Mouse (Mus musculus) kidney, adult 2 months (tissue): ENCODE data around the gene Krt35. TPM values are rescaled to one million over a fixed set of nuclear protein-coding genes. Genes with fewer than 3 reads are reported as not detected.
A peak's percentile ranks its signal among the peaks of the same experiment; 100 is the strongest.

Experiments used
- DNase-seq: peaks from one replicate; pipeline ENCODE4 v3.0.0; 2021
- H3K27ac ChIP-seq: fragments of 200-500 bp; 2 replicates; pipeline ENCODE4 v1.5.1; 2012; ENCODE audit warnings: low read depth, low read length, control low read depth, inconsistent platforms; ENCODE audit not compliant: insufficient read depth
- H3K27me3 ChIP-seq: fragments of 200-500 bp; replicated peaks from 2 replicates; pipeline ENCODE4 v1.6.1; 2012; ENCODE audit warnings: mild to moderate bottlenecking, moderate library complexity, low read length, inconsistent platforms; ENCODE audit not compliant: control insufficient read depth, insufficient read depth
- H3K36me3 ChIP-seq: fragments of 200-500 bp; 2 replicates; pipeline ENCODE4 v1.6.1; 2012; ENCODE audit warnings: mild to moderate bottlenecking, moderate library complexity, low read length, inconsistent platforms; ENCODE audit not compliant: control insufficient read depth, insufficient read depth
- H3K4me1 ChIP-seq: fragments of 200-500 bp; 2 replicates; pipeline ENCODE4 v1.6.1; 2011; ENCODE audit warnings: low read length; ENCODE audit not compliant: control insufficient read depth, insufficient read depth
- H3K4me3 ChIP-seq: fragments of 200-500 bp; 2 replicates; pipeline ENCODE4 v1.5.1; 2011; ENCODE audit warnings: mild to moderate bottlenecking, low read depth, low read length, control low read depth; ENCODE audit not compliant: insufficient read depth
- CTCF ChIP-seq: fragments of 200-500 bp; conservative IDR thresholded peaks from 2 replicates; pipeline ENCODE4 v1.5.1; 2011; ENCODE audit warnings: low read depth, mild to moderate bottlenecking, control low read depth, low read length, moderate library complexity, mixed read lengths; ENCODE audit not compliant: insufficient read depth, insufficient read length
- POLR2A ChIP-seq: fragments of 200-500 bp; IDR thresholded peaks from one replicate; pipeline ENCODE4 v1.6.1; 2011; ENCODE audit warnings: low read depth, low read length, control low read depth
- WGBS: fragments of 180-500 bp; shearing (Covaris S2); methylation state at CpG from one replicate; pipeline ENCODE4 v1.1.7; 2018; 5-methylcytosine and 5-hydroxymethylcytosine counted together
- polyA plus RNA-seq: library from polyadenylated mRNA; depleted of rRNA; stranded (reverse); fragments of >200 nt; gene quantifications from 2 replicates; pipeline ENCODE4 v1.2.3, GENCODE M21; 2012; rRNA removed

The Krt35 gene
- not detected in 2 replicates for polyA plus RNA-seq

DNA sequence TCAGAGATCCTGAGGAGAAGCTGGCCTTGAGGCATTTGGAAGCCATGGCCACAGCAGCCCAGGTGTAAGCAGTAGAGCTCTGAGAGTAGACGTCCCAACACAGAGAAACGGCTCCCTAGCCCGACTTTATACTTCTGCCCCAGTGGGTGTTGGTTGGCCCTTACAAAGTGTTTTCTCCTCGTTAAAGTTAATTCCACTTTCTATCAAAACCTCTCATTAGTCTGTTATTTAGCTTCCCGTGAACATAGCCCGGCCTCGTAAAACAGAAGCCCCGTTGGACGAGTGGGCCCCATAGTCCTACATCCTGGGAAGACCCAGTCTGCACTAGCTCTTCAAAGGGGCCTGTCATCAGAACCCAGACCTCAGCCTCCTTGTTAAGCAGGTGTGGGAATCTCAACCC, at the start of gene Krt35:
Gene Krt35 (minus strand): TSS at position 101 of the 400 bp plus-strand sequence.
- no peaks in the 10 kb centered on the region for H3K4me1 ChIP-seq
- 70% methylated on average over 9 of the region's 9 CpGs for WGBS
- no peak for TF ChIP-seq POLR2A
- no peak for TF ChIP-seq CTCF

DNA sequence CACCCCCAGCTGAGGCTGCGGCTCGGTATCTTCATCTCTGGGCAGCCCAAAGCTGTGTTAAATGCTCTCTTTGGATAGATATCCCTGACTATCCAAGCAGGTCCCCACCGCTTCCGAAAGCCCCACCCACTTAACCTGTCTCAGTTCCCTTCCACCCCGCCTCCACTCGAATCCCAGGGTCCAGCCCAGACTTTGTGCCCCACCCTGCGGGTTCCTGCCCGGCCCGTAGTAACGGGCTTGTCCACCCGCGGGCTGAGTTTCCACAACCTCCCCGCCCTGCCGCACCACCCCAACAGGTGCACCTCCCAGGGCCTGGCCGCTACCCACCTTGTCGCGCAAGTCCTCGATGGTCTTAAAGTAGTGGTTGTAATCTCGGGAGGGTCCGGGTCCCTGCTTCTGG, 49.1 kb upstream of the Krt35 start:
- TF ChIP-seq POLR2A (no peak), CTCF (no peak)
- no peaks in the 10 kb centered on the region for H3K4me1 ChIP-seq
- DNase-seq = no peak
- no peaks in the 10 kb centered on the region for H3K27me3 ChIP-seq
- H3K4me3 ChIP-seq = peak overlapping the region; percentile 37; the same call in 1 of the 2 replicates
- no peaks in the 10 kb centered on the region for H3K36me3 ChIP-seq
- WGBS = 2% methylated on average over 20 of the region's 20 CpGs
- no peak overlapping the region for H3K27ac ChIP-seq

More for the DNA sequence above, at the start of gene Krt35:
- Histone ChIP-seq H3K4me3 (no peak within 1 kb of the TSS), H3K27me3 (no peaks in the 10 kb centered on the region), H3K27ac (no peak within 1 kb of the TSS), H3K36me3 (no peaks in the 10 kb centered on the region)
- DNase-seq = no peak

DNA sequence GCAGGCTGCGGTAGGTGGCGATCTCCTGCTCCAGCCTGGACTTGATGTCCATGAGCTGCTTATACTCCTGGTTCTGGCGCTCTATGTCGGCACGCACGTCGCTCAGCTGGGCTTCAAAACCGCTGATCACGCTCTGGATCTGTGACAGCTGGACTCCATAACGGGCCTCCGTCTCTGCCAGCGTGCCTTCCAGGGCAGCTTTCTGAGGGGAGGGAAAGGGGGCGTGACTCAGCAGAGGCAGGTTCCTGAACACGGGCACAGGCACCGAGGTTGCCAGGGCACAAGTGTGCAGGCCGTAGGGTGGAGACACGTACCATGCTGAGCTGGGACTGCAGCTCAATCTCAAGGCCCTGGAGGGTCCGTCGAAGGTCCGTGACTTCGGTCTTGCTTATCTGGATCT, 44.9 kb upstream of the Krt35 start:
- 60% methylated on average over 21 of the region's 21 CpGs for WGBS
- H3K36me3 ChIP-seq = no peaks in the 10 kb centered on the region
- TF ChIP-seq POLR2A (no peak), CTCF (no peak)
- no peaks in the 10 kb centered on the region for H3K27me3 ChIP-seq
- no peaks in the 10 kb centered on the region for H3K4me1 ChIP-seq
- peak; percentile 33 for DNase-seq
- no peak overlapping the region for H3K4me3 ChIP-seq
- no peak overlapping the region for H3K27ac ChIP-seq

DNA sequence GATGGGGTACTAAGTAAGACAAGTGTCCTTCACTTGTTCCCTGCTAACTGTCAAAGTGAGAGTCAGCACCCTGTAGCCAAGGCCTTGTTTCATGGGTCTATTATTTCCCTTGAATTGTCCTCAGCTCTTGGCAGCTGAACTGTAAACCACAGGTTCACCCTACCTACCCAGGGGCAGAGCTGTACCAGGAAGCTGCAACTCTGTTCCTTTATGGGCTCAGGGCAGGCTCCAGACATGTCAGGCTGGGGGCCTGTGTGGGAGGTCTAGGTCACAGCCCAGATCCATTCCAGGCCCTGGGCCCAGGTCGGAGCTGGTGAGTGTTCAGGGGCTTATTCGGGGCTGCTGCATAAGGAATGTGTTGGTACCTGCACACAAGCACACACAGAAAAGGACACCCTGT, 43.4 kb upstream of the Krt35 start:
- no peak for DNase-seq
- Histone ChIP-seq H3K4me3 (no peak overlapping the region), H3K27me3 (no peaks in the 10 kb centered on the region), H3K27ac (no peak overlapping the region), H3K4me1 (no peaks in the 10 kb centered on the region), H3K36me3 (no peaks in the 10 kb centered on the region)
- 39% methylated on average over 2 of the region's 2 CpGs for WGBS
- TF ChIP-seq POLR2A (no peak), CTCF (no peak)

DNA sequence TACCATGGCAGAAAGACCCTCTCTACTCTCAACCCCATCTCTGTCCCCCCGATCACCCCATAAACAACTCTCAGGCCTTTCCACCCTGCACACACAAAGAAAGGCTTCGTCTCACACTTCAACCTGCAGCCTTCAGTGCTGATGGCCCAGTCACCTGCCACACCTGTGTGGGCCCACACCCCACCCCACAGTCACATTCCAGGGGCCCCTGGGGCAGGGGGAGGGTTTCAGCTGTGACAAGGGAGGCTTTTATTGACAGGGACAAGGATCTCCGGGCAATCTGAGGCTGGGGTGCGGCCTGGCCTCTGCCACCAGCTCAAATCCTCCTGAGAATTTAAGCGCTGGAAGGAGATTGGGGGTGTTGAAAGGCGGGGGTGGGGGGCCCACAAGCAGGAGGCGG, 42.8 kb upstream of the Krt35 start:
- no peak for DNase-seq
- no peak overlapping the region for H3K27ac ChIP-seq
- H3K27me3 ChIP-seq = no peaks in the 10 kb centered on the region
- no peaks in the 10 kb centered on the region for H3K36me3 ChIP-seq
- no peak overlapping the region for H3K4me3 ChIP-seq
- WGBS = 87% methylated on average over 7 of the region's 7 CpGs
- H3K4me1 ChIP-seq = no peaks in the 10 kb centered on the region
- no peak for TF ChIP-seq POLR2A
- no peak for TF ChIP-seq CTCF

DNA sequence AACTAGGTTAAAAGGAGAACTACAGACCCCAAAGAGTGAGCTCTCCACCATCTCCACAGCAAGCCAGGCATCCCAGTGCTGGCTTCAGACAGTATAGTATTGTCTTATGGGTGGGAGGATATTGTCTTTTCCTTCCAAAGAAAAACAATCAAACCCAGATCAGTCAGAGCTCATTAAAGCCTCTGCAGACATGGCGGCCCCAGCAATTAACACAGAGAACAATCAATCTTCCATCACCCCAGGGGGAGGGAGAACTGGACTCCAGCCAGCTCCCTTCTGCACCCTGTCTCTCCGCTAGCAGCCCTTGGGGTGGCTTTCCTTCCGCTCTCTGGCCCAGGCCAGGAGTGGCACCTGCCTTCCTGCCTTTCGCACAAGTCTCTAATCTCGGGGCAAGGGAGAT, 41.7 kb upstream of the Krt35 start:
- TF ChIP-seq CTCF (no peak), POLR2A (no peak)
- H3K4me1 ChIP-seq = no peaks in the 10 kb centered on the region
- H3K36me3 ChIP-seq = no peaks in the 10 kb centered on the region
- DNase-seq = no peak
- no peaks in the 10 kb centered on the region for H3K27me3 ChIP-seq
- WGBS = 38% methylated on average over 5 of the region's 5 CpGs
- H3K4me3 ChIP-seq = no peak overlapping the region
- H3K27ac ChIP-seq = no peak overlapping the region

DNA sequence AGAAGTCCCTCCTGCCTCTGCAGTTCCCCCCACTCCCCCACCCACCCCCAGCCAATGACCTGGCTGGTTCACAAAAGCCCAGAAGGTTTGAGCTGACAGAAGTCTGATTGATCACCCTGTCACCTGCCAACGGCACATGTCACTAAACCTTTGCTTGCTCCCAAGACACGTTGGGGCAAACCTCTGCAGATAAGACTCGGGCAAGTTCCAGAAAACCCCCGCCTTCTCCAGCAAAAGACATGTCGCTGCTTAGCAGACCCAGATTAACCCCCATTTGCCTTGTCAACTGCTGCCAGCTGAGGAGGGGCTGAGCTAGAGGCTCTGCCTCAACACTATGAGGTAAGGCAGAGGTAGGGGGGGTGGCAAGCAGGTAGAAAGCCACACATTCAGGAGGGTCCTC, 40.5 kb upstream of the Krt35 start:
- H3K4me1 ChIP-seq = no peaks in the 10 kb centered on the region
- H3K36me3 ChIP-seq = no peaks in the 10 kb centered on the region
- DNase-seq = no peak
- WGBS = 49% methylated on average over 5 of the region's 5 CpGs
- no peak overlapping the region for H3K27ac ChIP-seq
- TF ChIP-seq CTCF (no peak), POLR2A (no peak)
- H3K27me3 ChIP-seq = no peaks in the 10 kb centered on the region
- no peak overlapping the region for H3K4me3 ChIP-seq

DNA sequence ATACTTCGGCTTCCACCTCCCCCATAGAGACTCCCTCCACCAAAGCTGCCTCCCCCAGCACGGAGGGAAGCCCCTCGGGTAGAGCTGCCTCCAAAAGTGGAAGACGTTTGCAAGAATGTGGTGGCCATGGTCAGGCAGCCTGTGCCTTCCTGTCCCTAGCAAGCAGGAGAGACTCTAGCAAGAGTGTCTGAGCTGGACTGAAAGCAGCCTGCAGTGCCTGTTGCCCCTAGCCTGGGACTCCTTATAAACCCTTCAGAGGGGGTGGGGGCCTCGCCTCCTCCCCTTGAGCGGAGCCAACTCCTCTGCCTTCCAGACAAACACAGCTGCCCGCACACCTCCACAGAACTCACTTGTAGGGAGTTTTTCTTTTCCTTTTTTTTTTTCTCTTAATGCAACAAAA, 39.7 kb upstream of the Krt35 start, which contains the start of gene Krt15:
Gene Krt15 (minus strand): TSS at position 198 of the 400 bp plus-strand sequence.
- Histone ChIP-seq H3K27ac (no peak within 1 kb of the TSS), H3K4me3 (no peak within 1 kb of the TSS), H3K27me3 (no peaks in the 10 kb centered on the region), H3K4me1 (no peaks in the 10 kb centered on the region), H3K36me3 (no peaks in the 10 kb centered on the region)
- no peak for DNase-seq
- TF ChIP-seq POLR2A (no peak), CTCF (no peak)
- 55% methylated on average over 7 of the region's 7 CpGs for WGBS
